Mouse (Mus musculus) spleen, postnatal 14 days (tissue): ENCODE measurements around the gene Agbl5.

ENCODE experiments used
- DNase-seq, 2 experiments: peaks; one replicate each; pipeline ENCODE4 v3.0.0; 2021 to 2022; ENCODE audit warnings: low spot score in 2 of 2

The Agbl5 gene

DNA sequence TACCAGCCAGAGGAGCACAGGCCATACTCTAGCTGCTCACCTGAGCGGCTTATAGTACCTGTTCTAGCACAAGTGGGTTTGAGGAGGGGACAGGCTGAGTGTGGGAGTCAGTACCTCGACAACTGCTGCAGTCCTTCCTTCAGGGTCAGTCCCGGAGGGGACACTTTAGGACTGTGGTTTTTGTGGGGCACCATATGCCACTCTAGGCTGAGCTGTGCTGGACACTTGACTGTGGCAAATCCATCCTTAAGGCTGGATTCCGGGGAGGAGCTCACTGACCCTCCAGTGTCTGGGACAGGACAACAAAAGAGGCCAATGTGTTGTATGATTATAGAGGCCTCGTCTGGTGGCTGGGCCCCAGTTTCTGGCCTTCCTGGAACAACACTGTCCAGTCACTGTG lies 64.1 kb downstream of the Agbl5 start:
- DNase-seq = no peak

DNA sequence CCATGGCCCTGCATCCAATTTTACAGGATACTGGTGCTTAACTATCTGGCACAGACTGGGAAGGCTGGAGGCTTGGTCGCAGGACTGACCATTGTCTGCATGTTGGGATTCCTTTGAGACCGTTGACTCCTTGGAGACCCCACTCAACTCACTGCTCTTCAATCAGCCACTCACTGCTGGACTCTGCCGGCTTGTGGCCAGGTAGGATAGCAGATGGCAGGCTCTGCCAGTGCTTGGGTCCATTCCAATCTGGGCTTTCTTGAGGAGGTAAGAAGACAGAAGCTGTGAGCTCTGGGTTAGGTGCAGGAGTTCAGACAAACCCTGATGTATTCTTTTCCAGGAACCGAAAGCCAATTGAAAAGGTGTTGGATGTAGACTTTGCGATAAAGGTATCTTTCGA lies 65.6 kb downstream of the Agbl5 start:
- DNase-seq = no peak

GRCm38 (mm10) chr5:30954556-30954955 lies 66.1 kb downstream of the Agbl5 start:
- no peak for DNase-seq

- DNase-seq = no peak
Measured at GRCm38 (mm10) chr5:30955751-30956150, 67.3 kb downstream of the Agbl5 start.
